Mouse (Mus musculus) myocyte (in vitro differentiated cells): ENCODE measurements at regions not wholly inside any gene's neighbourhood (a gene's known extent, or its start where the extent isn't known, plus 50 kb on each side); places are given as distances from the start of the nearest gene placed in this dataset.

Experiments used
- H3K27me3 ChIP-seq: one replicate; pipeline ENCODE4 v1.6.1; 2011; ENCODE audit not compliant: control insufficient read depth, insufficient read depth, insufficient read length
- H3K36me3 ChIP-seq: one replicate; pipeline ENCODE4 v1.6.1; 2011; ENCODE audit not compliant: control insufficient read depth, insufficient read depth
- H3K4me2 ChIP-seq: one replicate; pipeline ENCODE4 v1.6.1; 2011; ENCODE audit warnings: low read depth, control low read depth
- H3K4me3 ChIP-seq: one replicate; pipeline ENCODE4 v1.5.1; 2011; ENCODE audit warnings: mild to moderate bottlenecking, control low read depth, moderate library complexity
- H3K79me2 ChIP-seq: one replicate; pipeline ENCODE4 v1.6.1; 2011; ENCODE audit not compliant: control insufficient read depth, insufficient read depth
- H3ac ChIP-seq: one replicate; pipeline ENCODE4 v1.6.1; 2011; ENCODE audit not compliant: control insufficient read depth, insufficient read length
- E2F4 ChIP-seq: IDR thresholded peaks from one replicate; pipeline ENCODE4 v1.6.1; 2011; ENCODE audit warnings: mild to moderate bottlenecking, control low read depth, moderate library complexity; ENCODE audit not compliant: insufficient read depth
- POLR2A ChIP-seq: IDR thresholded peaks from one replicate; pipeline ENCODE4 v1.6.1; 2011; ENCODE audit warnings: low read depth, mild to moderate bottlenecking, control low read depth, moderate library complexity; ENCODE audit not compliant: insufficient read length
- POLR2AphosphoS2 ChIP-seq: IDR thresholded peaks from one replicate; pipeline ENCODE4 v1.6.1; 2011; ENCODE audit warnings: low read depth, control low read depth; ENCODE audit not compliant: insufficient read length
- SRF ChIP-seq: IDR thresholded peaks from one replicate; pipeline ENCODE4 v1.6.1; 2011; ENCODE audit warnings: low read depth; ENCODE audit not compliant: control insufficient read depth, insufficient read length
- TCF12 ChIP-seq: IDR thresholded peaks from one replicate; pipeline ENCODE4 v1.6.1; 2011; ENCODE audit warnings: mild to moderate bottlenecking, control low read depth; ENCODE audit not compliant: poor library complexity, insufficient read depth, severe bottlenecking
- TCF3 ChIP-seq: IDR thresholded peaks from one replicate; pipeline ENCODE4 v1.6.1; 2011; ENCODE audit warnings: low read depth, control low read depth; ENCODE audit not compliant: insufficient read length

DNA sequence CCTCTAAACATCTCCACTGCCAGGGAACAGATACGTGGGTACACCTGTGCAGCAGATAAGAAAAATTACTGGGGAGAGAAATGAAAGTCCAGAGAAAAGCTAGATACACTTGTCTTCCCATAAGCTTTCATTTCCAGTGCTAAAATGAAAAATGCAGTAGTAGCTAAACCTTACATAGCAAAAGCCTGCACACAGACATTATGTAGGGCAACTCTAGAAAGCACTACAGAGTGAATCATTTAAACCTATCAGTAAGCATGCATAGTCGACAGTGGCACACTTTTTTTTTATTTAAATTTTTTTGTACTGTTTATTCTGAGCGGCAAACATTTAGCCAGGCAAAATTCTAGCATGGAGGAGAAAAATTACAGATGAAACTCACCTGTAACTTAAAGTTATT lies 1055.5 kb upstream of the Tenm2 start:
- no peak overlapping the region for H3K4me3 ChIP-seq
- H3K79me2 ChIP-seq: no peaks in the 10 kb centered on the region
- H3K27me3 ChIP-seq: no peaks in the 10 kb centered on the region
- no peak overlapping the region for H3ac ChIP-seq
- no peaks in the 10 kb centered on the region for H3K36me3 ChIP-seq
- TF ChIP-seq E2F4: no peak
- no peak overlapping the region for H3K4me2 ChIP-seq

DNA sequence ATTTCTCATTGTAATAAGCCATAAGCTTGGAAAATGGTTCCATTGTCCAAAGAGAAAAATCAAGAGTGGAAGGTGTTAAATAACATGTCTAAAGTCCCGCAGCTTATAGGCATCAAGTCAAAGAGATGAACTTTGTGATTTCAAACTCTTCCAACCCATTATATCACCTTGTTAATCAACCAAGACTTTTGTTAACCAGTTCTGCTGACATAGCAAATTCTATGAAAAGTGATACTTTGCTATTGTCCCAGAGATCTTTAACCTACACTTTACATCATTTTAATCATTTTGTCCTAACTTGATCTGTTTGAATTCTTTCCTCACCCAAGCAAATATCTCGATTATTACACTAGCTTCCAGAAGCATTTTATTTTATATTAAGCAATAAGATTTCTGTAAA lies 1045.2 kb upstream of the Tenm2 start:
- Histone ChIP-seq H3K79me2 (no peaks in the 10 kb centered on the region), H3K4me2 (no peak overlapping the region), H3K4me3 (no peak overlapping the region), H3ac (no peak overlapping the region), H3K27me3 (no peaks in the 10 kb centered on the region), H3K36me3 (no peaks in the 10 kb centered on the region)
- TF ChIP-seq TCF12 (no peak), SRF (no peak), POLR2A (no peak), POLR2AphosphoS2 (no peak), TCF3 (no peak), E2F4 (no peak)
